Mouse (Mus musculus): ENCODE results near the gene Trmt112. TPM values are rescaled to one million over a fixed set of nuclear protein-coding genes. Genes with fewer than 3 reads are reported as not detected.
A peak's percentile ranks its signal among the peaks of the same experiment; 100 is the strongest.

Trmt112 gene
- polyA plus RNA-seq, 1 experiment from 2014 or later = 118 TPM

- no peaks in the 10 kb centered on the region for H3K27me3 ChIP-seq (ENCODE audit: control insufficient read depth, insufficient read depth, low read length)
- no peak overlapping the region for H3K9ac ChIP-seq
- H3K27ac ChIP-seq = no peak overlapping the region
- H3K4me1 ChIP-seq (replicated peaks; ENCODE audit: control insufficient read depth, insufficient read depth, low read length) = peaks cover 10% of the 10 kb centered on the region; the same call in 1 of the 2 replicates
- H3K4me2 ChIP-seq (replicated peaks) = no peak overlapping the region
- H3K9me3 ChIP-seq (ENCODE audit: control insufficient read depth, low read length) = no peaks in the 10 kb centered on the region
- DNase-seq (ENCODE audit: low spot score) (no peak), ATAC-seq (ENCODE audit: low FRiP score) (no peak)
- peaks cover 34% of the 10 kb centered on the region for H3K36me3 ChIP-seq (replicated peaks; ENCODE audit: control insufficient read depth, insufficient read depth)
- no peak overlapping the region for H3K4me3 ChIP-seq (replicated peaks; ENCODE audit: low read length)
- WGBS = 89% methylated on average over 11 of the region's 11 CpGs
Observed at GRCm38 (mm10) chr19:6913991-6914390, 4.5 kb downstream of the Trmt112 start.

- DNase-seq (ENCODE audit: low spot score) (no peak), ATAC-seq (ENCODE audit: low FRiP score) (no peak)
- Histone ChIP-seq H3K4me1 (replicated peaks; ENCODE audit: control insufficient read depth, insufficient read depth, low read length) (peaks cover 9% of the 10 kb centered on the region), H3K36me3 (replicated peaks; ENCODE audit: control insufficient read depth, insufficient read depth) (peaks cover 34% of the 10 kb centered on the region), H3K9me3 (ENCODE audit: control insufficient read depth, low read length) (no peaks in the 10 kb centered on the region), H3K4me3 (replicated peaks; ENCODE audit: low read length) (no peak overlapping the region), H3K9ac (no peak overlapping the region), H3K4me2 (replicated peaks) (no peak overlapping the region), H3K27ac (no peak overlapping the region), H3K27me3 (ENCODE audit: control insufficient read depth, insufficient read depth, low read length) (no peaks in the 10 kb centered on the region)
- 96% methylated on average over 9 of the region's 9 CpGs for WGBS
Observed at GRCm38 (mm10) chr19:6914540-6914939, 5.0 kb downstream of the Trmt112 start.

GRCm38 (mm10) chr19:6915276-6915675 is 5.8 kb downstream of the Trmt112 start:
- Histone ChIP-seq H3K9me3 (ENCODE audit: control insufficient read depth, low read length) (no peaks in the 10 kb centered on the region), H3K9ac (no peak overlapping the region), H3K4me2 (replicated peaks) (no peak overlapping the region), H3K4me1 (replicated peaks; ENCODE audit: control insufficient read depth, insufficient read depth, low read length) (peaks cover 16% of the 10 kb centered on the region), H3K36me3 (replicated peaks; ENCODE audit: control insufficient read depth, insufficient read depth) (peaks cover 34% of the 10 kb centered on the region), H3K27ac (no peak overlapping the region), H3K27me3 (ENCODE audit: control insufficient read depth, insufficient read depth, low read length) (no peaks in the 10 kb centered on the region), H3K4me3 (replicated peaks; ENCODE audit: low read length) (no peak overlapping the region)
- 91% methylated on average over 4 of the region's 4 CpGs for WGBS
- DNase-seq (ENCODE audit: low spot score) (no peak), ATAC-seq (ENCODE audit: low FRiP score) (no peak)

- no peak for DNase-seq (ENCODE audit: low spot score)
- no peak for ATAC-seq (ENCODE audit: low FRiP score)
- H3K27ac ChIP-seq = no peak overlapping the region
- 84% methylated on average over 4 of the region's 4 CpGs for WGBS
- H3K27me3 ChIP-seq (ENCODE audit: control insufficient read depth, insufficient read depth, low read length) = no peaks in the 10 kb centered on the region
- peaks cover 28% of the 10 kb centered on the region for H3K36me3 ChIP-seq (replicated peaks; ENCODE audit: control insufficient read depth, insufficient read depth)
- H3K4me2 ChIP-seq (replicated peaks) = no peak overlapping the region
- H3K9me3 ChIP-seq (ENCODE audit: control insufficient read depth, low read length) = no peaks in the 10 kb centered on the region
- no peak overlapping the region for H3K9ac ChIP-seq
- H3K4me1 ChIP-seq (replicated peaks; ENCODE audit: control insufficient read depth, insufficient read depth, low read length) = peaks cover 18% of the 10 kb centered on the region
- H3K4me3 ChIP-seq (replicated peaks; ENCODE audit: low read length) = no peak overlapping the region
Observed at GRCm38 (mm10) chr19:6916496-6916895, 7.0 kb downstream of the Trmt112 start.

GRCm38 (mm10) chr19:6918321-6918720 is 8.8 kb downstream of the Trmt112 start:
- no peak overlapping the region for H3K4me3 ChIP-seq (replicated peaks; ENCODE audit: low read length)

GRCm38 (mm10) chr19:6919431-6919830 is 9.9 kb downstream of the Trmt112 start:
- Histone ChIP-seq H3K4me3 (replicated peaks; ENCODE audit: low read length) (no peak overlapping the region), H3K9ac (no peak overlapping the region), H3K4me1 (replicated peaks; ENCODE audit: control insufficient read depth, insufficient read depth, low read length) (peaks cover 22% of the 10 kb centered on the region), H3K27me3 (ENCODE audit: control insufficient read depth, insufficient read depth, low read length) (peaks cover 21% of the 10 kb centered on the region), H3K4me2 (replicated peaks) (no peak overlapping the region; the same call in 1 of the 2 replicates), H3K27ac (no peak overlapping the region), H3K36me3 (replicated peaks; ENCODE audit: control insufficient read depth, insufficient read depth) (no peaks in the 10 kb centered on the region; the same call in 1 of the 2 replicates), H3K9me3 (ENCODE audit: control insufficient read depth, low read length) (no peaks in the 10 kb centered on the region)
- ATAC-seq (ENCODE audit: low FRiP score) (no peak), DNase-seq (ENCODE audit: low spot score) (no peak)

More at GRCm38 (mm10) chr19:6918321-6918720, 8.8 kb downstream of the Trmt112 start:
- DNase-seq (ENCODE audit: low spot score) (no peak), ATAC-seq (ENCODE audit: low FRiP score) (no peak)
- 91% methylated on average over 4 of the region's 4 CpGs for WGBS
- peaks cover 10% of the 10 kb centered on the region for H3K36me3 ChIP-seq (replicated peaks; ENCODE audit: control insufficient read depth, insufficient read depth)
- no peaks in the 10 kb centered on the region for H3K9me3 ChIP-seq (ENCODE audit: control insufficient read depth, low read length)
- peaks cover 10% of the 10 kb centered on the region for H3K27me3 ChIP-seq (ENCODE audit: control insufficient read depth, insufficient read depth, low read length)
- no peak overlapping the region for H3K4me2 ChIP-seq (replicated peaks)
- H3K4me1 ChIP-seq (replicated peaks; ENCODE audit: control insufficient read depth, insufficient read depth, low read length) = peaks cover 22% of the 10 kb centered on the region
- H3K9ac ChIP-seq = no peak overlapping the region
- H3K27ac ChIP-seq = no peak overlapping the region

- H3K9ac ChIP-seq = peak overlapping the region; percentile 94
- ATAC-seq (ENCODE audit: low FRiP score) (no peak), DNase-seq (ENCODE audit: low spot score) (no peak)
- no peak overlapping the region for H3K27ac ChIP-seq
- peaks cover 22% of the 10 kb centered on the region for H3K4me1 ChIP-seq (replicated peaks; ENCODE audit: control insufficient read depth, insufficient read depth, low read length)
- no peaks in the 10 kb centered on the region for H3K9me3 ChIP-seq (ENCODE audit: control insufficient read depth, low read length)
- no peaks in the 10 kb centered on the region; the same call in 1 of the 2 replicates for H3K36me3 ChIP-seq (replicated peaks; ENCODE audit: control insufficient read depth, insufficient read depth)
- H3K27me3 ChIP-seq (ENCODE audit: control insufficient read depth, insufficient read depth, low read length) = peaks cover 28% of the 10 kb centered on the region
- peak overlapping the region; percentile 79 for H3K4me3 ChIP-seq (replicated peaks; ENCODE audit: low read length)
- WGBS = 30% methylated on average over 8 of the region's 8 CpGs
- H3K4me2 ChIP-seq (replicated peaks) = peak overlapping the region; percentile 97
Observed at GRCm38 (mm10) chr19:6919876-6920740, 10.6 kb downstream of the Trmt112 start.

- peak overlapping the region; percentile 97 for H3K4me2 ChIP-seq (replicated peaks)
- H3K9ac ChIP-seq = peak overlapping the region; percentile 94
- H3K27me3 ChIP-seq (ENCODE audit: control insufficient read depth, insufficient read depth, low read length) = peaks cover 37% of the 10 kb centered on the region
- H3K36me3 ChIP-seq (replicated peaks; ENCODE audit: control insufficient read depth, insufficient read depth) = no peaks in the 10 kb centered on the region; the same call in 1 of the 2 replicates
- 2% methylated on average over 38 of the region's 48 CpGs for WGBS
- H3K4me3 ChIP-seq (replicated peaks; ENCODE audit: low read length) = peak overlapping the region; percentile 79
- no peaks in the 10 kb centered on the region for H3K9me3 ChIP-seq (ENCODE audit: control insufficient read depth, low read length)
- DNase-seq (ENCODE audit: low spot score) (peak; percentile 55), ATAC-seq (ENCODE audit: low FRiP score) (no peak)
- peak overlapping the region; percentile 90 for H3K27ac ChIP-seq
- H3K4me1 ChIP-seq (replicated peaks; ENCODE audit: control insufficient read depth, insufficient read depth, low read length) = peaks cover 24% of the 10 kb centered on the region
Observed at GRCm38 (mm10) chr19:6920741-6921636, 11.5 kb downstream of the Trmt112 start.

All from hindbrain, embryonic 14.5 days (tissue).